Mouse (Mus musculus): ENCODE results near the gene Sec31b.

Sec31b gene

DNA sequence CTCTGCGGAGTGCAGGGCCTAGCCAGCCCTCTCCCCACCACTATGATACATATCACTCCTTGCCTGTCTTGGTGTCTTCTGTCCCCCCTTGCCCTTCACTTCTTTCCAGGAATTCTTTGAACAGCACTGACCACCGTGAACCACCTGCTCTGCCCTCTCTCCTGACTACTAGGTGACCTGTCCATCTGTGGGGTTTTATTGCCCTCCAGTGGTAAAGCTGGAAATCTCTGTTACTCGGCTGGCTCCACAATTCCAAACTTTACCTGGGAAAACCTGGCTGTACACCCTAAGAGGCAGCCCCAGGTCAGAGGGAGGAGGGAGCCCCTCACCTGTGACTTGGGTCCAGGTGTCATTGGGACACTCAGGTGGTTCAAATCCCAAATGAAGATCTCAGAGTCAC, 10.3 kb downstream of the Sec31b start:
- in situ Hi-C loops (cut with MboI, MseI), result no loop called here

DNA sequence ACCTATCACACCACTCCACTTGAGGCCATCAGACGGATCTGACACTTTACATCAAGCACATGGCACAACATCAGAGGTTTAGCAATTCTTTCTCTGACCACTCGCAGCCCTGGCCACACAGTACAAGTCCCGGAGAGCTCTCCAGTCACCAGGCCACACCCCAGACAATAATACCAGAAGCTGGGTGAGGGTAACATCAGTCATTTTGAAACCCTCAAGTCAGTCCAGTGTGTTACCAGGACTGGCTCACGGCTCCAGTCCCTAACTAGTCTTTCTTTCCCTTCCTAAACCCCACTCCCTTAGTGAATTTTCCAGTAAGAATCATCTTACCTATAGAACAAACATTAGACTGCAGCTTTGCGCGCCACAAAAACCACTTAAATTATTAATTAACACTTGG, 15.6 kb downstream of the Sec31b start:
- in situ Hi-C loops (cut with MboI, MseI), result no loop called here

DNA sequence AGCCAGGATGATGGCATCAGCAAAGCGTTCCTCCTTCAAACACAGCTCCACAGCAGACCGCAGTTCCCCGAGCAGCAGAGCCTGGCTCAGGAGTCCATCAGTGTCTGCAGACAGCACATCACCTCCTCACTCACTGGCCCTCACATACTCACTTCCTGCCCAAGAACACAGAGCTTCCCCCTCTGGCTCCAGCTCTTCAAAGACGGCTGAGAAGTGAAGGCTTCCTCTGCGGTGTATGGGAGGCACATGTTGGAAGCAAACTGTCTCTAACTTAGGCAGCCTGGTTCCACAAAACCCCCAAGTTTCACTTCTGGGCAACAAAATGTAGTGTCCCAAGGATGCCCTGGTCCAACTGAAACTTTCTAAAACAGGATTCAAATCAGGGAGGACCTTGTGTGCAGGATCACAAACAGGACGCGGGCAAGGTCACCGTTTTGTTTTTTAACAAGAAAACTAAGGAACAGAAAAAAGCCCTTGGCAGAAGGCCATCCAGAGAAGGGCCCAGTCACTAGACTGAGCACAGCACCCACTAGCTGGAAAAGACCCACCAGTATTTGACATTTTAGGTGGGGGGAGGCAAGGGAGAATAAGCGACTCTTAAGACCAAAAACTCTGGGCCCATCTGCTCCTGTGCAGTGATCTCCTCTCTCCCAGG, 20.0 kb downstream of the Sec31b start:
- in situ Hi-C loops (cut with MboI, MseI), result loop anchor here (5.0 kb wide), 1 partner anchor 48 kb away; no protein-coding TSS in a partner anchor

DNA sequence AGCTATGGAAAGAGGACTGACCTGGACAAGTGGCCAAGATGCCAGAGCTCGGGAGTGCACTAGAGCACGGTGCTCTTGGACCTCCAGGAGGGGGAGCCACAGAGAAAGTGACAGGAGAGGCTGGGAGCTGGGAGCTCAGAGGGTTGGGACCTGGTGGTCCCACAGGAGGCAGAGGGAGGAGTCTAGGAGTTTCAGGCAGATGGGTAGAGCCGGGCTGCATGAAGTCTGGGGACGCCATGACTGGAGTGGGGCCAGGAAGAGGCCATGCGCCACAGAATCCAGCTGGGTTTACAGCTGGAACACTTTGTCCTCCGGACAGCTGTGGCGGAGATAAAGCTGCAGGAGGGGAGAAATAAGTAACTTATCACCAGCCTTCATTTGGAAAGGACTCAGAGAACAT, 26.5 kb downstream of the Sec31b start:
- in situ Hi-C loops (cut with MboI, MseI), result no loop called here

- in situ Hi-C loops (cut with MboI, MseI), result no loop called here
Observed at GRCm38 (mm10) chr19:44517996-44518768, 27.5 kb downstream of the Sec31b start.

DNA sequence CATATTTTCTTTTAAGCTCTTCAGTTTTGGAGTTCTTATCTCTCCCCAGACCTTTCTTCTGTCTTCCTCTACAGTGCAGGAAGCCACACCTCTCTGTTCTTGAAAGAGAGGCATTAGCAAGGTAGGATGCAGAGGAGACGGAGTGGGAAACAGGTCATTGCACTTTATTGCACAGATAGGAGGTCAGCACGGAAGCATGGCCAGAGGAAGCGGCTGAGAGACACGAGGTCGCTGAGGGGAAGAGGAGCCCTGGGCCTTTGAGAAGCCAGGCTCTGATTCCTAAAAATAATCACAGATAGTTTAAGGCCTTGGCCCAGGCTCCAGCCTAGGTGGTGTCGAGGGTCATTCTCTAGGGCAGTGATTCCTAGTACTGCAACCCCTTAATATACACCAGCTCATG, 29.9 kb downstream of the Sec31b start:
- in situ Hi-C loops (cut with MboI, MseI), result no loop called here

DNA sequence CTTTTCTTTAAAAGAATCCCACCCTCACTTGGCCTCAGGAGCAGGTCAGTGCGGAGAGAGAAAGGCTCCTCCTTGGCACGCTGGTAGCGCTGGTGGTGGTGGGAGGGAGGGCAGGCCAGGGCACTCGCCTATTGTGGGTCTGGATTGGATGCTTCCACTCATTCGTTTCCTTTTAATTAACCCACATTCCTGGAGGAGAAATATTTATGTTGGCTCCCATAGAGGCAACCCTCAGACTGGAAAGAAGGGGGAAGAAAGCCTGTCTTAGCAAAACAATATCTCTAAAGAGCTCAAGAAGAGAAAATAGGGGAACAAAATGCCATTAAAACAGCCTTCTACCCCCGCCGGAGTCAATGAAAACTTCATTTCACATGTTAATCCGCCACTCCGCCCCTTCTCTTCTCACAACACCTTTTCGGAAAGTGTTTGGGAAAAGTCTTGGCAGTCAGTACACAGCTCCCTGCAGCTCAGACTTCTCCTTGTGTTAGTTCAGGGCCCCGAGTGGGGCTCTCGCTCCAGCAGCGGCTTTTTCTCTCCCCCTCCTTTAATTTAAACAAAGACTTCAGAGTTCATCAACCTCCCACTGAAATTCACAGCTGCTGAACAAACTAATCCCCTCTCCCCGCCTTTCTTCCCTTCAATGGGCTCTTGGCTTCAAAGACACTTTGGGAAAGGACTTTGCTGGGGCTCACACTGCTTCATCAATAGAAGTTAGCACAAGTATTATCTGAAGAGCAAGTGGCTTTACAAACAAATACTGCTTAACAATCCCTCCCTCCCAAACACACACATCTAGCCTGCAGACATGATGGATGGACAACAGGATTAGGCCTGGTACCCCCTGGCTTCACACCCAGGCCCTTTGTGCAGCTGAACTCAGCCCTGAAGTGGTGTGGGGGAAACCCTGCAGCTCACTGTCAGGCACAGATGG, 30.9 kb downstream of the Sec31b start:
- in situ Hi-C loops (cut with MboI, MseI), result no loop called here

DNA sequence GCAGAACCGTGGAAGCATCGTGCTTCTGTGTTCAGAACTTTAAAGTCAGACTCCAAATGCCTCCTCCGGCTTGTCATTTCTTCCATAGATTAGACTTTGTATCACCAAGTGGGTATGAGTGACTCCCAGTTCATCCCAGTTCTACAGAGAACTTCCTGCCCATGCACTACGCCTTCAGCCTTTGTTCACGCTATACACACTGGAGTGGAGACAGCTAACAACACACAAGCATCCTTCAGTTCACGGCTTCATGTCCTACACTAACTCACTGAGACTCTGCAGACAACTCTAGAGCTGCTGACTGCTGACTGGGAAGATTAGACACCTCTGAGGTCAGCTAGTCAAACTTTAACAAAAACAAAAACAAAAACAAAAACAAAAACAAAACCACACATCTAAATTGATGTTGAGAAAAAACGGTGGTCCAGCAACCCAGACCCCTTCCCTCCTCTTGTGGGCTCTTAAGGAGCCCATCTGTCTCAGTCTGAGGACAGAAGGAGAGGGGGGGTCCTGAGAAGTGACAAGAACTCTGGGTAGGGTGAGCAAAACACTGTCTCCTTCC, 31.7 kb downstream of the Sec31b start:
- in situ Hi-C loops (cut with MboI, MseI), result no loop called here

GRCm38 (mm10) chr19:44513054-44513833, 32.4 kb downstream of the Sec31b start:
- in situ Hi-C loops (cut with MboI, MseI), result no loop called here

DNA sequence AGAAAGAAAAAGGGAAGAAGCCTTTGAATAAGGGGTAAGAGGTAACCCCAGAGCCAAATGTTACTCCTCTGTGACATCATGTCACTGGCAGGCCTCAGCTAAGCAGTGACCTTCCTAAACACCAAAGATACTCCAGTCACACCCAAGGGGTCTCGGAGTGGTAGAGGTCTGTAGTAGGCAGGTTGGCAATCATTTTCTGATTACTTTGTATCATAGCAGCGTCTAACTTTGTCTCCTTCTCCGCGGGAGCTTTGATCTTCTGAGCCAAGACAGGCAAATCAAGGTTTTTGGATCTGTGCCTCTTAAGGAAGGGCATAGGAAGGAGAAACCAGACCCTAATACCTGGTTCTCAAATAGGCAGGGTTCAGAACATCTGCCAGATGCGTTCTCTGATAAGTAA, 33.1 kb downstream of the Sec31b start:
- in situ Hi-C loops (cut with MboI, MseI), result no loop called here

GRCm38 (mm10) chr19:44511451-44512231, 34.0 kb downstream of the Sec31b start:
- in situ Hi-C loops (cut with MboI, MseI), result no loop called here

GRCm38 (mm10) chr19:44510534-44511175, 35.0 kb downstream of the Sec31b start:
- in situ Hi-C loops (cut with MboI, MseI), result no loop called here

- in situ Hi-C loops (cut with MboI, MseI), result no loop called here
Observed at GRCm38 (mm10) chr19:44502741-44503140, 42.9 kb downstream of the Sec31b start.

DNA sequence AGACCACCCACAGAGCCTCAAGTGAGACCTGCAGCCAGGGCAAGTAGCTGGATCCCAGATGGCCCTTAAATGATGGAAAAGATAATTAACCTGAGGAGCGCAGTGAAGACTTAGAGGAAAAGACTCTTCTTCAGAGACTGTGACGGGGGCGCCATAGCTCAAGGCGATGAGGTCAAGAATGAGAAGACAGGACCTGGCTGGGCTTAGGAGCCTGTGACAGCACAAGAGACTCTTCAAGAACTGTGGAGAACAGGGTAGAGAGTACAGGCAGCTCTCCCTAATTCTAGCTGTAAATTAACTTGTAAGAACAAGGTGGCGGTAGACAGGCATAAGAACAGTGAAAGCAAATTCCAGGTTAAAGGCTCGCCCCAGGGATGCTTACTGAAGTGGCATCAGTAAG, 43.7 kb downstream of the Sec31b start:
- in situ Hi-C loops (cut with MboI, MseI), result no loop called here

- in situ Hi-C loops (cut with MboI, MseI), result no loop called here
Observed at GRCm38 (mm10) chr19:44500240-44500639, 45.4 kb downstream of the Sec31b start.

- in situ Hi-C loops (cut with MboI, MseI), result no loop called here
Observed at GRCm38 (mm10) chr19:44498936-44499335, 46.7 kb downstream of the Sec31b start.

- in situ Hi-C loops (cut with MboI, MseI), result no loop called here
Observed at GRCm38 (mm10) chr19:44496941-44497340, 48.7 kb downstream of the Sec31b start.

DNA sequence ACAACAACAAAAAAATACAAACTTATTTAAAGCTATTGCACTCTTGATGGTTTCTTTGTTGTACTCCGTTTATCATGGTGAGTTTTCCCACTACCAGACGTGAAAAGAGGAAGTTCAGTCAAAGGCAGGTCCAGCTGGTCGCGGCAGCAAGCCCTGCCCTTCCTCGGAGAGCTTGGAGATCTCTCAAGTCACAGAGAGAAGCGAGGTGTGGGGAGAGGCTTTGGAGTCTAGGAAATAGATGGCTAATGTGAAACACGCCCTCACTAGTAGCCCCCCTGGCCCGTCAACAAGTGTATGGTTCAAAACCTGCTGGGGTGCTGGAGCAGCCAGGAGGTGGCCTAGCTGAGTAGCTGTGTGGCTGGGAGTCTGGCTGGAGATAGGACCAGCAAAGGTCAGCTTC, 49.2 kb downstream of the Sec31b start:
- in situ Hi-C loops (cut with MboI, MseI), result no loop called here

GRCm38 (mm10) chr19:44493128-44493527, 52.5 kb downstream of the Sec31b start, which contains the start of gene Wnt8b:
TSS of gene Wnt8b (plus strand) at chr19:44493472.
- in situ Hi-C loops (cut with MboI, MseI), result no loop called here

GRCm38 (mm10) chr19:44487266-44487665, 58.4 kb downstream of the Sec31b start:
- in situ Hi-C loops (cut with MboI, MseI), result no loop called here

Data from T-helper 2 cell (primary cell).